Mouse (Mus musculus): ENCODE measurements at regions not wholly inside any gene's neighbourhood (a gene's known extent, or its start where the extent isn't known, plus 50 kb on each side); places are given as distances from the start of the nearest gene placed in this dataset.

DNA sequence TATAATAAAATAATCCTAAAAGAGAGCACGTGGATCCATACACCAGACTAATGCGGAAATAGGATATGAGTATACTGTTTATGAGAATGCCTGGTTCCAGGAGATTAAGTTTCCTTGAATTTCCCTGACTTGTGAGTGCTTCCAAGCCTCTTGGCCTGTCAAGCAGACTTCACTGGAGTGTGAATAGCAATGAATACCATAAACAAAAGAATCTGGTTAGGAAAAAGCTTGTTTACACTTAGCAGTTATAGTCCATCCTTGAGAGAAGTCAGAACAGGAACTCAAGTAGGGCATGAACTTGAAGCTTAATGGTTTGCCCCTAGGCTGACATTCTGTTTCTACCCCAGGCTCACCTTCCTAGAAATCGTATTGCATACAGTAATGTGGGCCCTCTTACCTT, 368.8 kb downstream of the Wdr20rt start:
- H3K4me1 ChIP-seq, result no peaks in the 10 kb centered on the region
- no peak overlapping the region for H3K9ac ChIP-seq
- H3K27ac ChIP-seq (replicated peaks), result no peak overlapping the region
- no peaks in the 10 kb centered on the region for H3K27me3 ChIP-seq
- WGBS, result 66% methylated on average over 3 of the region's 3 CpGs
- H3K36me3 ChIP-seq, result no peaks in the 10 kb centered on the region
- H3K9me3 ChIP-seq (replicated peaks), result no peaks in the 10 kb centered on the region
- H3K4me3 ChIP-seq (replicated peaks), result no peak overlapping the region
- H3K4me2 ChIP-seq (replicated peaks), result no peak overlapping the region
- no peak for ATAC-seq (ENCODE audit: insufficient number of reproducible peaks, low FRiP score, low TSS enrichment, low read depth)

DNA sequence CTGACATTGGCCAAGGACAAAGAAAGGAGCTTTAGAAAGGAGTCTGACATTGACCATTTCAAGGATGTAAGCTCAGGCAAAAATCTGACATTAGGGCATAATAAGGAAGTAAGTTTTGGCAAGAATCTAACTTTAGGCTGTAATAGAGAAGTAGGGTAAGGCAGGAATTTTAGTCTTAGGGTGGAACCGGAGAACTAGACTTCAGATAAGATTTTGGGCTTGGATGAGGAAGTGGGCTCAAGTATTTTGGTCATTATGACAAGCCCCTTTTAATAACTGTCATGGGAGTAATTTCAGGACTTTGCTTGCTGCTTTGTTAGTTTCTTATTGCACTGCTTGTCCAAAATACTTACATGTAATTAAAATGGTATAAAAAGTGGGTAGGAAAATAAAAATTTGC, 418.9 kb downstream of the Wdr20rt start:
- Histone ChIP-seq H3K4me2 (replicated peaks) (no peak overlapping the region), H3K9me3 (replicated peaks) (no peaks in the 10 kb centered on the region), H3K27me3 (no peaks in the 10 kb centered on the region), H3K36me3 (no peaks in the 10 kb centered on the region), H3K4me3 (replicated peaks) (no peak overlapping the region), H3K9ac (no peak overlapping the region), H3K4me1 (no peaks in the 10 kb centered on the region), H3K27ac (replicated peaks) (no peak overlapping the region)
- 83% methylated on average over 1 of the region's 1 CpGs for WGBS
- no peak for ATAC-seq (ENCODE audit: insufficient number of reproducible peaks, low FRiP score, low TSS enrichment, low read depth)

DNA sequence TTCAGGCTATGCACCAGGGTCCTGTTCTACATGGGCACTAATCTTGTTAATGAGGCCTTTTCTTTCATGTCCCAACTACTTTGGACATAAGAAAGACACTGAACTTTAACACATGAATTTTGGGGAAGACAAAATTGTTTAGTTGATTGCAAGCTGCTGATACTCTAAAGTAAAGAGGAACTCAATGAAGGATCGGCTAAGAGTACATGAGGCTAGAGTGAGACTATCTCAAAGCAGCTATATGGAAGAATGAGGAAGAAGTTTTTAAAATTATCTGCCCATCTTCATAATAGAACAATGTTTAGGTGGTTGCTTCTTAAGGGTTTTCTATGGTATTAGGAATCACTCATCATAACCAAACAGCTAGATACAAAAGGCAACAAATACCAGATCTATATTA, 431.5 kb downstream of the Wdr20rt start:
- 85% methylated on average over 1 of the region's 1 CpGs for WGBS

DNA sequence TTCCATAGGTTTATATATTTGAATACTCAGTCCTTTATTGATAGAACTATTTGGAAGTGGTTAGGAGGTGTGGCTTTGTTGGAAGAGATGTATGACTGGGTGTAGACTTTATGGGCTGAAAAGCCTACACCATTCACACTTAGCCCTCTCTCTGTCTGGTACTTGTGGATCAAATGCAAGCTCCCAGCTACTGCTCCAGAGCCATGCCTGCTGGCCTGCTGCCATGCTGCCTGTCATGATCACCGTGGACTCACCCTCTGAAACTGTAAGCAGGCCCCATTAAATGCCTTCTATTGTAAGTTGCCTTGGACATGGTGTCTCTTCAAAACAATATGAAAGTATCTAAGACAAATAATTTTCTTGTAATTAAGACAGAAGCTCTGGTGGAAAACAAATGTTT, 446.4 kb downstream of the Wdr20rt start:
- WGBS, result 54% methylated on average over 1 of the region's 1 CpGs
- no peaks in the 10 kb centered on the region for H3K4me1 ChIP-seq
- no peak overlapping the region for H3K4me3 ChIP-seq (replicated peaks)
- H3K9ac ChIP-seq, result no peak overlapping the region
- no peaks in the 10 kb centered on the region for H3K36me3 ChIP-seq
- no peaks in the 10 kb centered on the region for H3K9me3 ChIP-seq (replicated peaks)
- no peak for ATAC-seq (ENCODE audit: insufficient number of reproducible peaks, low FRiP score, low TSS enrichment, low read depth)
- H3K4me2 ChIP-seq (replicated peaks), result no peak overlapping the region
- H3K27ac ChIP-seq (replicated peaks), result no peak overlapping the region
- no peaks in the 10 kb centered on the region for H3K27me3 ChIP-seq

More for the DNA sequence above, 431.5 kb downstream of the Wdr20rt start:
- Histone ChIP-seq H3K4me1 (no peaks in the 10 kb centered on the region), H3K4me3 (replicated peaks) (no peak overlapping the region), H3K9ac (no peak overlapping the region), H3K36me3 (no peaks in the 10 kb centered on the region), H3K27me3 (no peaks in the 10 kb centered on the region), H3K4me2 (replicated peaks) (no peak overlapping the region), H3K27ac (replicated peaks) (no peak overlapping the region), H3K9me3 (replicated peaks) (no peaks in the 10 kb centered on the region)
- ATAC-seq (ENCODE audit: insufficient number of reproducible peaks, low FRiP score, low TSS enrichment, low read depth), result no peak

DNA sequence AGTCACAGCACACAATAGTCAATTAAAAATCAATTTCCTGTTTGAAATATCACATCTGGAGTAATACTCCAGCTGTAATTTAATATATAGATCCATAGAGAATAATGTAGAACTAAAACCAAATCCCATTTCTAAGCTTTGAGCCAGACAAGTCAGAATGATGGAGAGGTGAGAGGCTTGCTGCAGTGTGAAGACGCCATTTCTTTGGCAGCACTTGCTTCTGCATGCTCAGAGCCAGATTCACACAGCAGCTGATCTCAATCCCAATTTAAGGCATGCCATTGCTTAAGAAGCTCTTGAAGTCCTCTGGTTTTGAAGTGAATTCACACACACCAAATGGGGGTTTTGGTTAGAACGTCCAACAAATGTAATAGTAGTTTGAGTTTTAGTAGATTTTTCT, 447.9 kb downstream of the Wdr20rt start:
- no peaks in the 10 kb centered on the region for H3K36me3 ChIP-seq
- H3K4me1 ChIP-seq, result no peaks in the 10 kb centered on the region
- no peak overlapping the region for H3K4me3 ChIP-seq (replicated peaks)
- no peaks in the 10 kb centered on the region for H3K9me3 ChIP-seq (replicated peaks)
- no peak for ATAC-seq (ENCODE audit: insufficient number of reproducible peaks, low FRiP score, low TSS enrichment, low read depth)
- H3K27me3 ChIP-seq, result no peaks in the 10 kb centered on the region
- 77% methylated on average over 2 of the region's 2 CpGs for WGBS
- no peak overlapping the region for H3K4me2 ChIP-seq (replicated peaks)
- H3K27ac ChIP-seq (replicated peaks), result no peak overlapping the region
- no peak overlapping the region for H3K9ac ChIP-seq

DNA sequence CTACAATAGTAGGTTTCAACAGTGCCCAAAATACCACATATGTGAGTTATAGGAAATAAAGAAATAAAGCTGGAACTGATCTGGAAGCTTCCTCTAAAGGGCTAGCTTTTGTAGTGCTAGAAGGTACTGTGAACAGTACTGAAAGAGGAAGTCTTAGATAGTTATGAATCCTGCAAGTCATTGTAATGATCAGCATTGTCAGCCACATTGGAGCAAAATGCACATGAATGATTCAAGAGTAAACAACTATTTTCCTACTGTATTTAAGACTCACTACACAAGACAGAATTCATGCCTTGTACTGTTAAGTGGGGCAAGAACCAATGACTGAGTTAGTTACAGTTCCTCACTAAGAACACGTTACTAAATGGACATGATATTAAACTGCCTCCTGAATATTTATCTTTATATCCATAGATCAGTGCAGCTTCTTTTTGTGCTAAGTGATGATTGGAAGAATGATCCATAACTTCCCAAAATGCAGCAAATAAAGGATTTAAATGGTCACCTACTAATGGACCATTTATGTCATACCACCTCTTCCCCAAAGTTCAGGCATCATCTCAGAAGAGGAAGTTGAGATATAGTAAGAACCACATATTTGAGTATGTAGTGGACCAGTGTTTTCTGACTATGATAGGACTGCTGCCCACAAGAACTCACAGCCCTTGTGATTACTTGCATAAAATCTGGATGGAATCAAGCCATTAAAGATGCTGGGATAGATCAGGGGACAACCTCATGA, 449.8 kb downstream of the Wdr20rt start:
- no peaks in the 10 kb centered on the region for H3K4me1 ChIP-seq
- H3K36me3 ChIP-seq, result no peaks in the 10 kb centered on the region
- H3K27me3 ChIP-seq, result no peaks in the 10 kb centered on the region
- H3K9me3 ChIP-seq (replicated peaks), result no peaks in the 10 kb centered on the region
- H3K27ac ChIP-seq (replicated peaks), result no peak overlapping the region
- H3K4me3 ChIP-seq (replicated peaks), result no peak overlapping the region
- H3K9ac ChIP-seq, result no peak overlapping the region
- WGBS, result 89% methylated on average over 1 of the region's 1 CpGs
- H3K4me2 ChIP-seq (replicated peaks), result no peak overlapping the region
- ATAC-seq (ENCODE audit: insufficient number of reproducible peaks, low FRiP score, low TSS enrichment, low read depth), result no peak

DNA sequence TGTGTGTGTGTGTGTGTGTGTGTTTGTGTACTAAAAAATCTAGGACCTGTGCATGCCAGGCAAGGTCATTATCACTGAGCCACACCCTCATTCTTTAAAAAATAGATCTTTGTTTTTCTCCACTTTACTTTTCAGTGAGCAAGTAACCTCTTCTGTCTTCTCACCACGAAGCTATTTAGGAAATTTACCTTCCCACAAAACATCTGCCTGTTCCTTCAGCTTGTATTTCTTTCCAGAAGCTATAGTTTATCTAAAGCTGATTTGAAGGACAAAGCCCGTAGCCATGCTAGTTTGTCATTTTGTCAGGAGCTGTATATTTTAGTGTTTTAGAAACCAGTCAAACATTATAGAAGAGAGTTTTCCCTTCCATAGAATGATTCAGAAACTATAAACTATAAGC, 455.0 kb downstream of the Wdr20rt start:
- no peak overlapping the region for H3K27ac ChIP-seq (replicated peaks)
- H3K4me2 ChIP-seq (replicated peaks), result no peak overlapping the region
- no peaks in the 10 kb centered on the region for H3K27me3 ChIP-seq
- no peak for ATAC-seq (ENCODE audit: insufficient number of reproducible peaks, low FRiP score, low TSS enrichment, low read depth)
- H3K4me1 ChIP-seq, result no peaks in the 10 kb centered on the region
- H3K4me3 ChIP-seq (replicated peaks), result no peak overlapping the region
- WGBS, result 68% methylated on average over 2 of the region's 2 CpGs
- H3K9me3 ChIP-seq (replicated peaks), result no peaks in the 10 kb centered on the region
- H3K9ac ChIP-seq, result no peak overlapping the region
- H3K36me3 ChIP-seq, result no peaks in the 10 kb centered on the region

DNA sequence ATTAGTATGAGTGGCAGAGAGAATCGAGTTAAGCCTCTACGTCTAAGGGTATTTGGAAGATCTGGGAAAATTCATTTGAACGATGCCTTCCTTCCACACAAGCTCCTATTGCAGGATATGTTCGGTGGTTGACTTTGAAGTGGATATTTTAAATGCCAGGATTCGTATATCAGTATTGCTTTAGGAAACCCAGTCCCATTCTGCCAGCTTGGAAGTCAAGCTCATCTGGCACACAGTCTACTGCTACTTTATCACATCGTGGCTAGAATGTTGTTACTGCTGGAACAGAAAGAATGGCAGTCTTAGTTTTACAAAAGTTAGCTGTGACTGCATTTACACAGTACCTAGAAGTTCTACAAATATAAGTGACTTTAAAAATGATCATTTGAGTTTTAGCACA, 456.5 kb downstream of the Wdr20rt start:
- 63% methylated on average over 6 of the region's 6 CpGs for WGBS
- Histone ChIP-seq H3K4me1 (no peaks in the 10 kb centered on the region), H3K9ac (no peak overlapping the region), H3K27ac (replicated peaks) (no peak overlapping the region), H3K4me2 (replicated peaks) (no peak overlapping the region), H3K4me3 (replicated peaks) (no peak overlapping the region), H3K36me3 (no peaks in the 10 kb centered on the region), H3K27me3 (no peaks in the 10 kb centered on the region), H3K9me3 (replicated peaks) (no peaks in the 10 kb centered on the region)
- ATAC-seq (ENCODE audit: insufficient number of reproducible peaks, low FRiP score, low TSS enrichment, low read depth), result no peak

DNA sequence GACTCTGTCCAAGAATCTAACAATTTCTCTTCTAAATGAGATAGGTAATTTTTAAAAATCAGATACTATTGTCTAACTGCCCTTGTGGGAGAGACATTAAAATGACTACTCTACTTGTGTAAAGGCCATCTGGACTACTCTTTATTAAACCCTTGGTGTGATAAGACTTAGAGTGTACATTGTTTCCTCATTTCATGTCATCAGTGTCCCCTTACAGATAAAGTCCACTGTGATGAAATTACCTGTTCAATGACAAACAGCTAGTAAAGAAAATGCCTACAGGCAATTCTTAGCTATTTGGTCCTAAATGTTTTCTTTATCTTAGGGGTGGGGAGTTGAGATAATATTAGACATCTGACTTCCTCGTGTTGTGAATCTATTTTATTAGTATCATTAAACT, 479.7 kb downstream of the Wdr20rt start:
- Histone ChIP-seq H3K4me2 (replicated peaks) (no peak overlapping the region), H3K9ac (no peak overlapping the region), H3K4me1 (no peaks in the 10 kb centered on the region), H3K27ac (replicated peaks) (no peak overlapping the region), H3K36me3 (no peaks in the 10 kb centered on the region), H3K4me3 (replicated peaks) (no peak overlapping the region), H3K27me3 (no peaks in the 10 kb centered on the region), H3K9me3 (replicated peaks) (no peaks in the 10 kb centered on the region)
- WGBS, result 62% methylated on average over 1 of the region's 1 CpGs
- ATAC-seq (ENCODE audit: insufficient number of reproducible peaks, low FRiP score, low TSS enrichment, low read depth), result no peak

DNA sequence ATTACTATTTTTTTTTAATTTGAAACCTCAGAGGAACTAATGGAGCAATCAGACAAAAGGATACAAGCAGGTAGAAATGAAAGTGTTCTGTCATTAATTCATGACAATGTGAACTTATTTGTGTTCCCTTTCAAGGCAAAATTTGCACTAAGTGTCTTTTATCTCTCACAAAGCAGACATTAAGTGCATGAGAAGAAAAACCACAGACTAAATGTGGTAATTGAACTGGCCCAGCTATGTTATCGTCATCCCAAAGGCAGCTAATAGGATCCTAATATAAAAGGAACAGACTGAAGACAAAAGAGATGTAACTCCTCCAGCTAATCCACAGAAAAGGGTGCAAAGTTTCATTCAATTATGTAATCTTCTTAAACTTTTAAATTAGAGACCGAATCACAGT, 487.0 kb downstream of the Wdr20rt start:
- H3K27me3 ChIP-seq, result no peaks in the 10 kb centered on the region
- no peak overlapping the region for H3K4me3 ChIP-seq (replicated peaks)
- WGBS, result 69% methylated on average over 2 of the region's 2 CpGs
- H3K9me3 ChIP-seq (replicated peaks), result no peaks in the 10 kb centered on the region
- H3K27ac ChIP-seq (replicated peaks), result no peak overlapping the region
- H3K4me2 ChIP-seq (replicated peaks), result no peak overlapping the region
- H3K36me3 ChIP-seq, result no peaks in the 10 kb centered on the region
- H3K9ac ChIP-seq, result no peak overlapping the region
- H3K4me1 ChIP-seq, result no peaks in the 10 kb centered on the region
- no peak for ATAC-seq (ENCODE audit: insufficient number of reproducible peaks, low FRiP score, low TSS enrichment, low read depth)

Data from embryonic facial prominence, embryonic 15.5 days (tissue).